Mouse (Mus musculus) adrenal gland, postnatal 36 days (tissue): ENCODE results near the gene Gm17349. TPM values are rescaled to one million over a fixed set of nuclear protein-coding genes. Genes with fewer than 3 reads are reported as not detected.

Experiments
- DNase-seq, 2 experiments: peaks; one replicate each; pipeline ENCODE4 v3.0.0; 2021; ENCODE audit warnings: mixed read lengths in 1 of 2
- total RNA-seq, 2 experiments: library from RNA; stranded (reverse); gene quantifications; 2 replicates each; pipeline ENCODE4 v1.2.3; 2021

The Gm17349 gene
- total RNA-seq, 2 experiments from 2014 or later = 19.6 to 24.6 TPM

DNA sequence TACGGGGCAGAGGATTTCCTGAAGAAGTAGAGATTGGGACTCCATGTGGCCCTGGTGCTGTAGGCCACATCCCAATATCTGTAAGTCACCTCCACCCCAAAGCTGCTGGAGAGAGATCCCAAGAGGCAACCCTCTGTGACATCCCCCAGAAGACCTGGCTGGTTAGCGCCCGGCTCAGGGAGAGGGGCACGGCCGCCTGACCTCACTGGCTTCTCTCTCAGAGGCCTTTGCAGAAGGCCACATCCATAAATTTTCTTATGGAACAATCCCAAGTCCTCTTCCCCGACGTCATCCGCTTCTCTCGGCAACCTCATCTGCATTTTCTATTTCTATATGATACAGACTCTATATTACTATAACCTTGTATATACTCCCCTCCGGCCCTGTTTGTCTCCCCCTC is 5.6 kb downstream of the Gm17349 start:
- peak; percentile 67 to 69 for DNase-seq

- peak in 1 of 2 experiments; percentile 23 for DNase-seq
Measured at GRCm38 (mm10) chr15:99698533-99699085, 6.7 kb downstream of the Gm17349 start.

- no peak for DNase-seq
Measured at GRCm38 (mm10) chr15:99697309-99697708, 8.0 kb downstream of the Gm17349 start.

- no peak for DNase-seq
Measured at GRCm38 (mm10) chr15:99691976-99692375, 13.3 kb downstream of the Gm17349 start.

GRCm38 (mm10) chr15:99690924-99691323 is 14.4 kb downstream of the Gm17349 start:
- DNase-seq = no peak

GRCm38 (mm10) chr15:99688712-99689111 is 16.6 kb downstream of the Gm17349 start:
- peak; percentile 69 to 73 for DNase-seq

DNA sequence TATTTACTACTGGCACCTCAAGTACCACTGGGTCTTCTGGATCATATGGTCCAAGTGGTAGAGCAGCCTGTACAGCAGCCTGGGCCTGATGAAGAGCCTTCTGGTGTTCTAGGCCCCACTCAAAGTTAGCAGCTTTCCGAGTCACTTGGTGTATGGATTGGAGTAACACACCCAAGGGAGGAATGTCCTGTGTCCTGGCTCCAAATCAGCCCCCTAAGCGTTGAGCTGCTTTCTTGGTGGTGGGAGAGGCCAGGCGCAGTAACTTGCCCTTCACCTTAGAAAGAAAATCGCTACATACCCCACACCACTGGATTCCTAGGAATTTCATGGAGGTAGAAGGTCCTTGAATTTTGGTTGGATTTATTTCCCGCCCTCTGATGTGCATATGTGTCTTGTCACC is 21.1 kb downstream of the Gm17349 start:
- DNase-seq = no peak

DNA sequence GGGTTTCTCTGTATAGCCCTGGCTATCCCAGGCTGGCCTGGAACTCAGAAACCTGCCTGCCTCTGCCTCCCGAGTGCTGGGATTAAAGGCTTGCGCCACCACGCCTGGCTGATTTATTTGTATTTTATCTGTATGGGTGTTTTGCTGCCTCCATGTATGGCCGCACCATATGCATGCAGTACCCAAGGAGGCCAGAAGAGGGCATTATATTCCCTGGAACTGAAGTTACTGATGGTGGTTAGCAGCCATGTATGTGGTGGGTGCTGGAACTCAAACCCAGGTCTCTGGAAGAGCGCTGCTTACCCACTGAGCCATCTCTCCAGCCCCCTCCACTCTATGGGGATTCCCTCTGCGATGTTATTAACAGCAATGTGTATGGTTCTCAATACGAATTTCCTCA is 22.4 kb downstream of the Gm17349 start:
- DNase-seq = no peak

- DNase-seq = no peak
Measured at GRCm38 (mm10) chr15:99679008-99679407, 26.3 kb downstream of the Gm17349 start.

DNA sequence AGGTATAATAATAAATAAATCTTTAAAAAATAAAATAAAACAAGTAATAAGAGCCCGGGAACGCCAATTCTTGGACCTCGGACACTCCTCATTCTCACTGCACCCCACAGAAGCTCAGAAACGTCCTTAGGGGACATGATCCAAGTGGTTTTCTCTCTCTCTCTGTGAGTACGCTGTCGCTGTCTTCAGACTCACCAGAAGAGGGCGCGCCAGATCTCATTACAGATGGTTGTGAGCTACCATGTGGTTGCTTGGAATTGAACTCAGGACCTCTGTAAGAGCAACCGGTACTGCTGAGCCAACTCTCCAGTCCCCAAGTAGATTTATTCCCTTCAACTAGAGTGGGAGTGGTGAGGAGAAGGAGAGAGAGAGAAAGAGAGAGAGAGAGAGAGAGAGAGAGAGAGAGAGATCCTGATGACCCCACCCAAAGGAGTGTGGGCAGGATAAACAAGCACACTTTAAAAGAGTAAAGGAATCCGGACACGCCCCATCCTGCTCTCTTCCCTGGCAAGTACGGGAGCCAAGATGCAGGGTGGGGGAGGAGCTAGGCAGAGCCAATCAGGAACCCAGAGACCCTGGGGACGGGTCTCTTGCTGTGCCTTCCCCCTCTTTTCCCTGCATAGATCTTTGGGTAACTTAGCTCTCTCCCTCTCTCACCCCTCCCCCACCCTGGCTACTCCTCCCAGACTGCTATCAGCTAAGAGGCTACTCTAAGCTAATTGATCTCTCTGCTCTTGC is 27.1 kb downstream of the Gm17349 start:
- DNase-seq = peak; percentile 63 to 67

GRCm38 (mm10) chr15:99677089-99677488 is 28.2 kb downstream of the Gm17349 start:
- no peak for DNase-seq

- no peak for DNase-seq
Measured at GRCm38 (mm10) chr15:99674866-99675265, 30.4 kb downstream of the Gm17349 start.

DNA sequence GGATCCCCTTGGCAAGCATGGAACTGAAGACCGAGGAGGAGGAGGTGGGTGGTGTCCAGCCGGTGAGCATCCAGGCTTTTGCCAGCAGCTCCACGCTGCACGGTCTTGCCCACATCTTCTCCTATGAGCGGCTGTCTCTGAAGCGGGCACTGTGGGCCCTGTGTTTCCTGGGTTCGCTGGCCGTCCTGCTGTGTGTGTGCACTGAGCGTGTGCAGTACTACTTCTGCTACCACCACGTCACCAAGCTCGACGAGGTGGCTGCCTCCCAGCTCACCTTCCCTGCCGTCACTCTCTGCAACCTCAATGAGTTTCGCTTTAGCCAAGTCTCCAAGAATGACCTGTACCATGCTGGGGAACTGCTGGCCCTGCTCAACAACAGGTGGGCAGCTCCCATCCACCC is 33.5 kb downstream of the Gm17349 start:
- DNase-seq = no peak

DNA sequence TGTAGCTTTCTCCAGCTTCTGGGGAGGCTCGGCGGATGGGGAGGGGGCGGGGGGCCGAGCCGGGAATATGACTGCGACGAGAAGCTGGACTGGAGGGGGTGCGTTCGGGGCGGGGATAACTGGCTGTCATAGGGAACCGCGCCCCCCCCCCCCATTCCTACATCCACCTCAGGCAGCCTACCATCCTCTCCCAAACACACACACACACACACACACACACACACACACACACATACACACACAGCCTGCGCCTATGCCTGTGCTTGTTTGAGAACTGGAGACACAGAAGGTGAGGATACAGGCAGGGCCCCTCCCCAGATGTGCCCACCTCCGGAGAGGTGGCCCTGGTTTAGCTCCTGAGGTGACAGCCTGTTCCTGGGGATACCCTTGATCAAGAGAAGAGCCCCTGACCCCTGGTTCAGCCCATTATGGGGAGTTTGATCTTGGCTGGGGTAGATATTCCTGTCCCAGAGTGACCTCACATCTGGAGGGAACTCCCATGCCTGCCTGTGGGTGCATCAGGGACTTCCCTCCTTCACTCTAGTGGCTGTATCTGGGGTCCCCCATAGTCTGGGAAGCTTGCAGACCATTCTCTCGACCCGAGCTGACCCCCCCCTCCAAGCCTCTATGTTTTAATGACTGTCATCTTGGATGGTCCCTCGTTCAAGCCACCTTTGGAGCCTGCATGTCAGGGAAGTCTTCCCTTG is 34.2 kb downstream of the Gm17349 start:
- no peak for DNase-seq

GRCm38 (mm10) chr15:99670154-99670821 is 35.0 kb downstream of the Gm17349 start, which contains the start of gene Asic1:
Gene Asic1 (plus strand): TSS chr15:99670368.
- peak; percentile 85 to 88 for DNase-seq

DNA sequence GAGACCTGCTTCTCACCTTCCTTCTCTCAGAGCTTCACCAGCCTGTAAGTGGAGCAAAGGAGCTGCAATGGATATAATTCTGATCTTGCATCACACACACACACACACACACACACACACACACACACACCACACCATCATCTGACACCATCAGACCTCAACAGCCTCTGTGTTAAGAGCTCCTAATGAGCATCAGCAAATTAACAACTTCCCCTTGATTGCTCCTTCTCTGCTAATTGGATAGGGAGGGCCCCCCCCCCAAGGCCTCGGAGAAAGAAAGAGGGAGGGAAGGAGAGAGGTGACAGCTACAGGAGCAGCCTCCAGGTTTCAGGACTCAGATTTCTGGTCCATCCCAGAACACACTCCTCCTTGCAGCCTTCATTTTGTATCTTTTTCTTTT is 35.9 kb downstream of the Gm17349 start:
- no peak for DNase-seq

DNA sequence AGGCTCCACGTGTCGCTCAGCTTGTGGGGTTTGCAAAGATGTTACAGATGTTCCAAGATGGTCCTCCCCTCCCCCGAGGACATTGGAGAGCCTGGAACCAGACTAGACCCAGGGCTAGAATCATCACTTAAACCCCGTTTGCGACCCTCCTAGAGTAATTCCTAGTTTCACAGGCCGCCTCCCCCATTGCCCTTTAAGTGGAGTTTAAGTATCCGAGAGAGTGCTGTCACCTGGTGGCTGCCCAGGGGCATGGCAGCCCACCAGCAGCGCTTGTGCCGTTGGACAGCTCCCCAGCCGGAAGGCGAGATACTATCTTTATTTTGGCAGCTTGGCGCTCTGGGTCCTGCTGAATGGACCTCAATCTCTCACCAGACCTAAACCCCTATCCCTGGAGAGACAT is 36.4 kb downstream of the Gm17349 start:
- peak; percentile 80 to 87 for DNase-seq

GRCm38 (mm10) chr15:99667544-99667943 is 37.7 kb downstream of the Gm17349 start:
- DNase-seq = no peak

GRCm38 (mm10) chr15:99664600-99665451 is 40.5 kb downstream of the Gm17349 start:
- DNase-seq = peak; percentile 68 to 70

DNA sequence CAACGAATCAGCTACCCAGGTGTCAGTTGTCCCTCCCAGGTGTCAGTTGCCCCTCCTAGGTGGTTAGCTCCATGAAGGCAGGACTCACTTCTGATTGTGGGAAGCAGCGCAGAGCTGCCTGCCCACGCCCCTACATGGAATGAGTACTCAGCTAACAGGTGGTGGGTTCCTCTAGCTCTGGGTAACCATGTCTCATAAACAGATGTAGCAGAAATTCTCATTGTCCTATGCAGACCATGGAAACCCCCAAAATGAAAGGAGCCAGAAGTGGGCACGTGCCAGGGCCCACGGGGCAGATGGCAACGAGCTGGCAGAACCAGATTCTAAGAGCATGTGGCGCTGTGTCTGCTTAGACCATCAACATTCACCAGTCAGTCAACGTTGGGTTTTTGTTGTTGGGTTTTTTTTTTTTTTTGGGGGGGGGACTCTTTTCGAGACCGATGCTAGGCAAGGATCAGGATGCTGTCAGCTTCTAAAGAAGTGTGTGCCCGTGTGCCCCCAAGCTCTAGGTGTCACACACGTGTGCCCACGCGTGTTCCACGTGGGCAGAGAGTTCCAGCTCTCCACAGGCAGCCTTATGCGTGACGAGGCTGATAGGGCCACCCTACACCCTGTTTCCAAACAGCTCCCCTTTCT is 41.2 kb downstream of the Gm17349 start:
- no peak for DNase-seq

DNA sequence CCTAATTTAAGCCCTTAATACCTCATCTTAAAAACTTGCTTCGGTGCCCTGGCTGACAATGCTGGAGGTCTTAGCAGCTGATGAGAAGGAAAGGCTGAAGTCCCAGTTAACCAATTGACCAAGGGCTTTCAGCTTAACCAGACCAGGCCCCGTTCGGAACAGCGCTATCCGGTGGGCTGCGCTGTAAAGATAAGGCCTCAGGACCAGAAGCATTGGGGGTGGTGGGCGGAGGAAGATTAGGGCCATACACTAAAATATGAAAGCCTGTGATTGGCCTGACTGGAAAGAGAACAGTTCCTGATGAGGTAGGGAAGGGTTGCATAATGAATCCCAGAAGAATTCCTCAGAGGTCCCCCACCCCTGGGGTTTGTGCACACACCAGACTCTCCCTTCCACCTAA is 42.9 kb downstream of the Gm17349 start:
- no peak for DNase-seq
